Mouse (Mus musculus) erythroblast, embryonic 14.5 days (primary cell): ENCODE measurements around the gene Ep300.
"Not testable (repeated sequence)": the region's sequence is repeated elsewhere in the genome, so short reads cannot be mapped to it uniquely, and the experiment has no call there.

ENCODE experiments used
- GATA1 ChIP-seq: IDR thresholded peaks from 2 replicates; pipeline ENCODE4 v1.6.1; 2012; ENCODE audit warnings: low read length, inconsistent platforms, mixed read lengths
- TAL1 ChIP-seq: IDR thresholded peaks from 3 replicates; pipeline ENCODE4 v1.6.1; 2012; ENCODE audit warnings: low read length, inconsistent platforms, mixed read lengths

DNA sequence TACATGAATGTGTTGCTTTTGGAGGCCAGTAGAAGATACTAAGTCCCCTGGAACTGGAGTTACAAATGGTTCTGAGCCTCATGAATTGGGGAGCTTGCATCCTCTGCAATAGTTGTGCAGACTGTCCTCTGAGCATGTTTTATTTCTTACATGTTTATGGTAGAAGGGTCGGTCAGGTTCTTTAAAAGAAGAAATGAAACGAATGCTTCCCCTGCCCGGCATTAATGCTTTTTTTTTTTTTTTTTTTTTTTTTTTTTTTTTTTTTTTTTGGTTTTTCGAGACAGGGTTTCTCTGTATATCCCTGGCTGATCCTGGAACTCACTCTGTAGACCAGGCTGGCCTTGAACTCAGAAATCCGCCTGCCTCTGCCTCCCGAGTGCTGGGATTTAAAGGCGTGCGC, 13.6 kb downstream of the Ep300 start:
- not testable (repeated sequence) for TF ChIP-seq GATA1, TAL1
